Comparison of ENCODE assay signal across 10 mouse cellular contexts in the genomic region with DNA sequence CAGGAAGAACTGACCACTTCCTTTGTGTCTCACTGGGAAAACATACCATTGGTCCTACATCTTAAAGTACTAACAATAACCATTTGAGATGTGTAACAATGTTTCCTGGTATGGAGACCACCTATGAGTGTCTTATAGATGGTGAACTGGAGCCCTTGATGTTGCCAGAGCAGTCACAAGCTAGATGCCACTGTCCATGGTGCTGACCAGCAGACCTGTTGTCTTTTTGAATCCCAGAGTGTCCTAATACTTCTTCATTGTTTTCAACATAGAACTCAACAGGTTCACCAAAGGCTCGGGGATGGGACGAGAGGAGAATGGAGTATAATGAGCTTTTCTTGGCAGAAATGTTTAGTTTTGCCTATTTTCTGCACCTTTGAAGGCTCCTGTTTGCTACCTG.
DNase-seq lines count a peak whose midpoint lies in the region; ATAC-seq and TF ChIP-seq lines count a peak whose summit lies in the region.
"Had no signal": no experiment of that assay in that cellular context is flagged by ENCODE, and none has a peak within 500 bp of the region (broad histone marks: within the 10 kb centered on the region; RNA-seq: fewer than 3 reads in every experiment).

No protein-coding gene starts in this region.

- H3K4me2 ChIP-seq in kidney, embryonic 15.5 days = no peak overlapping the region
- H3K4me2 ChIP-seq in CH12.LX (ENCODE audit: insufficient read depth, low read depth, poor library complexity, severe bottlenecking) = no peak overlapping the region
- H3K4me2 ChIP-seq: forebrain, embryonic 13.5 days; limb, embryonic 15.5 days; neural tube, embryonic 13.5 days had no signal

- no peak overlapping the region for H3K4me3 ChIP-seq in kidney, embryonic 15.5 days (replicated peaks)
- no peak overlapping the region for H3K4me3 ChIP-seq in CH12.LX (replicated peaks in 1 of 3; ENCODE audit: low read depth in 2 of 3, low read length in 2 of 3, poor library complexity in 1 of 3)
- H3K4me3 ChIP-seq: forebrain, embryonic 13.5 days; limb, embryonic 15.5 days; neural tube, embryonic 13.5 days had no signal

- DNase-seq in kidney, postnatal 14 days = peak; percentile 10
- DNase-seq in CH12.LX (ENCODE audit: extremely low read depth) (peak; percentile 40), MEL-GATA-1-ER (ENCODE audit: extremely low read depth, low read depth) (peak; percentile 1)
- peak; percentile 60 for DNase-seq in hindlimb bud, embryonic 11.5 days (ENCODE audit: extremely low spot score, low read depth, low spot score)
- DNase-seq in spleen, postnatal 14 days (ENCODE audit: low spot score in 2 of 2) = no peak
- no peak for DNase-seq in gastrocnemius, postnatal 36 days

- dilution Hi-C loops in CH12.LX (cut with MboI; ENCODE audit: extremely low pct_ligation_motif_present, extremely low pct_unique_long_range_greater_than_20kb, low sequenced_read_pairs) = no loop called here

- H3K4me1 ChIP-seq in kidney, embryonic 15.5 days = peaks cover 4% of the 10 kb centered on the region
- H3K4me1 ChIP-seq in CH12.LX (ENCODE audit: control insufficient read depth in 1 of 2, insufficient read depth in 2 of 2) = no peaks in the 10 kb centered on the region
- H3K4me1 ChIP-seq: limb, embryonic 15.5 days had no signal

- no peak for TF ChIP-seq EP300 in CH12.LX (IDR thresholded peaks at IDR 0.05; ENCODE audit: low read length)

- no peak overlapping the region for H3K27ac ChIP-seq in kidney, embryonic 15.5 days
- H3K27ac ChIP-seq in CH12.LX (ENCODE audit: insufficient read depth, low read depth) = no peak overlapping the region
- H3K27ac ChIP-seq: forebrain, embryonic 13.5 days; limb, embryonic 15.5 days; neural tube, embryonic 13.5 days had no signal

- H3K36me3 ChIP-seq in kidney, embryonic 15.5 days = no peaks in the 10 kb centered on the region
- no peaks in the 10 kb centered on the region for H3K36me3 ChIP-seq in CH12.LX (replicated peaks in 1 of 2; ENCODE audit: control insufficient read depth in 1 of 2, insufficient read depth in 1 of 2, low read length in 1 of 2)
- H3K36me3 ChIP-seq: limb, embryonic 15.5 days; neural tube, embryonic 13.5 days had no signal

- H3K9me3 ChIP-seq in kidney, embryonic 15.5 days (replicated peaks) = no peaks in the 10 kb centered on the region
- H3K9me3 ChIP-seq in CH12.LX (replicated peaks; ENCODE audit: low read length) = no peaks in the 10 kb centered on the region
- H3K9me3 ChIP-seq: forebrain, embryonic 13.5 days; limb, embryonic 15.5 days; neural tube, embryonic 13.5 days had no signal

- no peak for TF ChIP-seq CTCF in CH12.LX (conservative IDR thresholded peaks at IDR 0.05 in 1 of 2, IDR thresholded peaks at IDR 0.05 in 1 of 2; ENCODE audit: low read depth in 2 of 2, low read length in 2 of 2)

- no peak for TF ChIP-seq RAD21 in CH12.LX (IDR thresholded peaks at IDR 0.05; ENCODE audit: low read depth, low read length)

- intact Hi-C loops in gastrocnemius, postnatal 36 days (cut with DNase I) = no loop called here

- no peaks in the 10 kb centered on the region for H3K27me3 ChIP-seq in kidney, embryonic 15.5 days
- peaks cover 80% of the 10 kb centered on the region for H3K27me3 ChIP-seq in CH12.LX (replicated peaks)
- H3K27me3 ChIP-seq: forebrain, embryonic 13.5 days; limb, embryonic 15.5 days; neural tube, embryonic 13.5 days had no signal

- no peak for TF ChIP-seq POLR2A in CH12.LX (IDR thresholded peaks at IDR 0.05; ENCODE audit: low read depth, low read length)

- in situ Hi-C loops in CH12.LX (cut with MboI; ENCODE audit: low pct_ligation_motif_present, low pct_unique_long_range_greater_than_20kb, low sequenced_read_pairs) = no loop called here

- H3K9ac ChIP-seq in kidney, embryonic 15.5 days = no peak overlapping the region
- no peak overlapping the region for H3K9ac ChIP-seq in CH12.LX (ENCODE audit: insufficient read depth, low read depth)
- H3K9ac ChIP-seq: forebrain, embryonic 13.5 days; limb, embryonic 15.5 days; neural tube, embryonic 13.5 days had no signal

- no peaks in the 10 kb centered on the region for H3K79me2 ChIP-seq in CH12.LX (replicated peaks; ENCODE audit: control insufficient read depth, extremely low read depth, insufficient read depth, poor library complexity, severe bottlenecking)

- no peak for ATAC-seq in kidney, embryonic 15.5 days (replicated peaks; ENCODE audit: low FRiP score)
- ATAC-seq: forebrain, embryonic 13.5 days had no signal

- WGBS in kidney, embryonic 15.5 days = 64% methylated on average over 2 of the region's 2 CpGs

TF ChIP-seq in CH12.LX, 34 proteins besides CTCF, POLR2A, EP300 and RAD21:
- TF ChIP-seq MAZ (IDR thresholded peaks at IDR 0.05; ENCODE audit: low read depth, low read length) = no peak

Comparison
In these comparisons a context has a peak if more than half of its experiments do, and no peak if none do; other contexts are left out.
1. DNase-seq: peak in kidney, postnatal 14 days (single experiment), CH12.LX (single experiment), MEL-GATA-1-ER (single experiment) and hindlimb bud, embryonic 11.5 days (single experiment); none in spleen, postnatal 14 days (0 of 2) and gastrocnemius, postnatal 36 days (0 of 2).